Mouse (Mus musculus) hindbrain, embryonic 16.5 days (tissue): ENCODE measurements at regions not wholly inside any gene's neighbourhood (a gene's known extent, or its start where the extent isn't known, plus 50 kb on each side); places are given as distances from the start of the nearest gene placed in this dataset.

Experiments
- ATAC-seq: fragments of 200-750 bp; cut with Nextera tagmentation; 2 replicates; pipeline ENCODE4 v1.8.0; 2017; ENCODE audit warnings: moderate TSS enrichment, moderate library complexity
- H3K27ac ChIP-seq: fragments of 300-500 bp; sonication (generic); 2 replicates; pipeline ENCODE4 v1.5.1; 2014; ENCODE audit warnings: low read depth, mild to moderate bottlenecking, control low read depth, low read length, moderate library complexity
- H3K27me3 ChIP-seq: fragments of 300-500 bp; sonication (generic); replicated peaks from 2 replicates; pipeline ENCODE4 v1.6.1; 2014; ENCODE audit warnings: low read length; ENCODE audit not compliant: control insufficient read depth, insufficient read depth
- H3K36me3 ChIP-seq: fragments of 300-500 bp; sonication (generic); 2 replicates; pipeline ENCODE4 v1.6.1; 2014; ENCODE audit warnings: mild to moderate bottlenecking, low read length, moderate library complexity, mixed read lengths; ENCODE audit not compliant: control insufficient read depth, insufficient read depth
- H3K4me1 ChIP-seq: fragments of 300-500 bp; sonication (generic); 2 replicates; pipeline ENCODE4 v1.6.1; 2014; ENCODE audit warnings: low read depth, low read length; ENCODE audit not compliant: control insufficient read depth, insufficient read depth
- H3K4me2 ChIP-seq: fragments of 300-500 bp; sonication (generic); 2 replicates; pipeline ENCODE4 v1.6.1; 2014; ENCODE audit warnings: mild to moderate bottlenecking, low read length, control low read depth, moderate library complexity
- H3K4me3 ChIP-seq: fragments of 300-500 bp; sonication (generic); 2 replicates; pipeline ENCODE4 v1.5.1; 2014; ENCODE audit warnings: mild to moderate bottlenecking, low read length, control low read depth, moderate library complexity
- H3K9ac ChIP-seq: fragments of 300-500 bp; sonication (generic); 2 replicates; pipeline ENCODE4 v1.6.1; 2014; ENCODE audit warnings: low read depth, mild to moderate bottlenecking, control low read depth, low read length, moderate library complexity
- H3K9me3 ChIP-seq: fragments of 300-500 bp; sonication (generic); 2 replicates; pipeline ENCODE4 v1.6.1; 2014; ENCODE audit warnings: mild to moderate bottlenecking, low read length, moderate library complexity; ENCODE audit not compliant: control insufficient read depth
- WGBS: fragments of 180-500 bp; shearing (Covaris S2); extraction: QIAGEN DNeasy Blood & Tissue Kit; methylation state at CpG from one replicate; pipeline ENCODE4 v1.1.7; 2014; 5-methylcytosine and 5-hydroxymethylcytosine counted together

GRCm38 (mm10) chr1:144379991-144380594 lies 131.1 kb upstream of the Rgs1 start:
- Histone ChIP-seq H3K9me3 (no peaks in the 10 kb centered on the region), H3K4me3 (no peak overlapping the region), H3K27me3 (no peaks in the 10 kb centered on the region), H3K9ac (no peak overlapping the region), H3K4me1 (no peaks in the 10 kb centered on the region), H3K4me2 (no peak overlapping the region), H3K27ac (no peak overlapping the region), H3K36me3 (no peaks in the 10 kb centered on the region)
- WGBS = 46% methylated on average over 3 of the region's 3 CpGs
- ATAC-seq = no peak

GRCm38 (mm10) chr1:144374121-144374520 lies 125.1 kb upstream of the Rgs1 start:
- H3K9ac ChIP-seq = no peak overlapping the region
- no peak for ATAC-seq

GRCm38 (mm10) chr1:144367492-144367891 lies 118.5 kb upstream of the Rgs1 start:
- H3K27ac ChIP-seq = no peak overlapping the region
- H3K36me3 ChIP-seq = no peaks in the 10 kb centered on the region
- H3K27me3 ChIP-seq = no peaks in the 10 kb centered on the region
- H3K4me1 ChIP-seq = no peaks in the 10 kb centered on the region
- H3K9me3 ChIP-seq = no peaks in the 10 kb centered on the region
- no peak overlapping the region for H3K4me3 ChIP-seq
- WGBS = 71% methylated on average over 3 of the region's 3 CpGs
- no peak overlapping the region for H3K9ac ChIP-seq
- ATAC-seq = no peak
- H3K4me2 ChIP-seq = no peak overlapping the region

More at GRCm38 (mm10) chr1:144374121-144374520, 125.1 kb upstream of the Rgs1 start:
- Histone ChIP-seq H3K4me1 (no peaks in the 10 kb centered on the region), H3K36me3 (no peaks in the 10 kb centered on the region), H3K4me2 (no peak overlapping the region), H3K27me3 (no peaks in the 10 kb centered on the region), H3K4me3 (no peak overlapping the region), H3K9me3 (no peaks in the 10 kb centered on the region), H3K27ac (no peak overlapping the region)

GRCm38 (mm10) chr1:144355560-144356310 lies 106.7 kb upstream of the Rgs1 start:
- Histone ChIP-seq H3K9ac (no peak overlapping the region), H3K27me3 (no peaks in the 10 kb centered on the region), H3K4me2 (no peak overlapping the region), H3K9me3 (no peaks in the 10 kb centered on the region), H3K36me3 (no peaks in the 10 kb centered on the region), H3K4me1 (no peaks in the 10 kb centered on the region), H3K4me3 (no peak overlapping the region), H3K27ac (no peak overlapping the region)
- WGBS = 90% methylated on average over 4 of the region's 4 CpGs
- ATAC-seq = no peak

- Histone ChIP-seq H3K4me3 (no peak overlapping the region), H3K9me3 (no peaks in the 10 kb centered on the region), H3K9ac (no peak overlapping the region), H3K27me3 (no peaks in the 10 kb centered on the region), H3K36me3 (no peaks in the 10 kb centered on the region), H3K27ac (no peak overlapping the region), H3K4me1 (no peaks in the 10 kb centered on the region), H3K4me2 (no peak overlapping the region)
- WGBS = 85% methylated on average over 3 of the region's 3 CpGs
- ATAC-seq = no peak
These were observed 106.0 kb upstream of the Rgs1 start for GRCm38 (mm10) chr1:144355041-144355440.

GRCm38 (mm10) chr1:144353320-144353719 lies 104.3 kb upstream of the Rgs1 start:
- Histone ChIP-seq H3K27ac (no peak overlapping the region), H3K9ac (no peak overlapping the region), H3K27me3 (no peaks in the 10 kb centered on the region), H3K4me3 (no peak overlapping the region), H3K9me3 (no peaks in the 10 kb centered on the region), H3K36me3 (no peaks in the 10 kb centered on the region), H3K4me2 (no peak overlapping the region), H3K4me1 (no peaks in the 10 kb centered on the region)
- no peak for ATAC-seq

GRCm38 (mm10) chr1:144343820-144344219 lies 94.8 kb upstream of the Rgs1 start:
- Histone ChIP-seq H3K4me1 (no peaks in the 10 kb centered on the region), H3K9ac (no peak overlapping the region), H3K4me2 (no peak overlapping the region), H3K4me3 (no peak overlapping the region), H3K27me3 (no peaks in the 10 kb centered on the region), H3K36me3 (no peaks in the 10 kb centered on the region), H3K9me3 (no peaks in the 10 kb centered on the region), H3K27ac (no peak overlapping the region)
- no peak for ATAC-seq
- 96% methylated on average over 1 of the region's 1 CpGs for WGBS

- WGBS = 71% methylated on average over 5 of the region's 5 CpGs
- H3K36me3 ChIP-seq = no peaks in the 10 kb centered on the region
- no peaks in the 10 kb centered on the region for H3K27me3 ChIP-seq
- ATAC-seq = no peak
- H3K4me3 ChIP-seq = no peak overlapping the region
- no peak overlapping the region for H3K27ac ChIP-seq
- no peaks in the 10 kb centered on the region for H3K4me1 ChIP-seq
- no peak overlapping the region for H3K9ac ChIP-seq
- H3K9me3 ChIP-seq = no peaks in the 10 kb centered on the region
- H3K4me2 ChIP-seq = no peak overlapping the region
These were observed 94.3 kb upstream of the Rgs1 start for GRCm38 (mm10) chr1:144343299-144343698.

GRCm38 (mm10) chr1:144337572-144337971 lies 88.5 kb upstream of the Rgs1 start:
- Histone ChIP-seq H3K9me3 (no peaks in the 10 kb centered on the region), H3K9ac (no peak overlapping the region), H3K27me3 (no peaks in the 10 kb centered on the region), H3K27ac (no peak overlapping the region), H3K4me2 (no peak overlapping the region), H3K4me1 (no peaks in the 10 kb centered on the region), H3K36me3 (no peaks in the 10 kb centered on the region), H3K4me3 (no peak overlapping the region)
- no peak for ATAC-seq
- WGBS = 90% methylated on average over 2 of the region's 2 CpGs
